Mouse (Mus musculus): ENCODE measurements around the gene Cul7. TPM values are rescaled to one million over a fixed set of nuclear protein-coding genes. Genes with fewer than 3 reads are reported as not detected.

Gene Cul7
- polyA plus RNA-seq, 1 experiment from 2014 or later, result 35.9 TPM

DNA sequence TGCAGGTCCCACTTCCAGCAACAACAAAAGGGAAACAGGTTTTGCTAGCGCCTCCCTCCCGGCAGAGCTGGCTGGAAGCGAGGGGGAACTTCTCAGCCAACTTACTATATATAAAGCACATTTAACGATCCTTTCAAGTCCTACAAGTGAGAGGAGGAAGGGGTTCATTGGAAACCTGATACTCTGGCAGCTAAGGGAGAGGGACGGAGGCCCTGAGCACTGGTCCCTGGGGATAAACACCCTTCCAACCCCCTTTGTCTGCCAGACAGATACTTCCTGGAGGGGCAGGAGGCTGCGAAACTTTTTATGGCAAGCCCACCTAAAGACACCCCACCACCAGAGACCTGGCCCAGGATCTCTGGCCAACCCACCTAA is 31.8 kb upstream of the Cul7 start:
- Histone ChIP-seq H3K4me2 (replicated peaks) (peak overlapping the region; percentile 24), H3K36me3 (no peaks in the 10 kb centered on the region), H3K27ac (replicated peaks) (peak overlapping the region; percentile 76), H3K27me3 (no peaks in the 10 kb centered on the region), H3K4me1 (peaks cover 61% of the 10 kb centered on the region), H3K4me3 (no peak overlapping the region), H3K9me3 (no peaks in the 10 kb centered on the region), H3K9ac (replicated peaks) (0 out of 2 replicates have a peak overlapping the region, but pooled peaks have one; percentile 28)
- ATAC-seq (replicated peaks), result no peak
- WGBS, result 11% methylated on average over 6 of the region's 6 CpGs

DNA sequence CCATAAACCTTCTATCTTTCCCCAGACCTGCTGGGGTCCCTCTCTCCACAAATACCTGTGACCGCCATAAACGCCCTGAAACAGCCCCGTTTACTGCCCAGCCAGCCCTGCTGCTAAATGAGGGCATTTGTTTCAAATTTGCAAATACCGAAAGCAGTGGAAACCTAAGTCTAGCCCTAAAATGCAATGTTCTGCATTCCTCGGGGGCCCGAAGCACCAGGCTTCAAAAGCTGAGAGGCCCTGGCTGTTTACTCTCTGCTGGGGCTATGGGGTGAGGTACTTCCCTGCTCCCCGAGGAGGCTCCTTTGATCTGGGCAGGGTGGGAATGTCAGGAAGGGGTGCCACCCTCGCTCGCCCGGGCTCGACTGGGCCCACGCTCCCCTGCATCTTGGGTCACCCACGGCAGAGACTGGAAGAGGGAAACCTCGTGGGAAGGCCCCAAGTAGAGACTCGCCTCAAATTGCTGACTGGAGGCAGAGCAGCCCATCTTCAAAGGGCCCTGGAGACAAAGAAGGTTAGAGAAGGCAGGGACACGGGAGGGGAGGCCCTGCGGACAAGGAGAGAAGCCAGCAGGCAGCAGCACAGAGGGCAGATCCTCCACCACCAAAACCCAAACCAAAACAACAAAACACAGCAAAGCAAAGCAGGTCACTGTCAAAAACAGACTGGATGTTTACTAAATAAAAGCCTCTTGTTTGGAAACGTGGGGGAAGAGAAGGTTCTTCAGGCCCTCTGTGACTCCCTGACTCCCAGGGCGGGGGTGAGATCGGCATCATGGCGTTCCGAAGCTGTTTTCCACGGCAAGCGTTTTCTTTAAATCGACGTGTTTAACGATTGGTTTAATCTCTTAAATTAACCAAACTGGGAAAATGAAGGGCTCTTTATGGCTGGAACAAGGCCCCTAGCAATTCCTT is 31.1 kb upstream of the Cul7 start:
- Histone ChIP-seq H3K36me3 (no peaks in the 10 kb centered on the region), H3K27me3 (no peaks in the 10 kb centered on the region), H3K4me2 (replicated peaks) (peak overlapping the region; percentile 24), H3K4me3 (no peak overlapping the region), H3K4me1 (peaks cover 61% of the 10 kb centered on the region), H3K9ac (replicated peaks) (peak overlapping the region; percentile 28), H3K27ac (replicated peaks) (peak overlapping the region; percentile 76), H3K9me3 (no peaks in the 10 kb centered on the region)
- WGBS, result 8% methylated on average over 27 of the region's 27 CpGs
- ATAC-seq (replicated peaks), result peak; percentile 38; the same call in 1 of the 2 replicates

DNA sequence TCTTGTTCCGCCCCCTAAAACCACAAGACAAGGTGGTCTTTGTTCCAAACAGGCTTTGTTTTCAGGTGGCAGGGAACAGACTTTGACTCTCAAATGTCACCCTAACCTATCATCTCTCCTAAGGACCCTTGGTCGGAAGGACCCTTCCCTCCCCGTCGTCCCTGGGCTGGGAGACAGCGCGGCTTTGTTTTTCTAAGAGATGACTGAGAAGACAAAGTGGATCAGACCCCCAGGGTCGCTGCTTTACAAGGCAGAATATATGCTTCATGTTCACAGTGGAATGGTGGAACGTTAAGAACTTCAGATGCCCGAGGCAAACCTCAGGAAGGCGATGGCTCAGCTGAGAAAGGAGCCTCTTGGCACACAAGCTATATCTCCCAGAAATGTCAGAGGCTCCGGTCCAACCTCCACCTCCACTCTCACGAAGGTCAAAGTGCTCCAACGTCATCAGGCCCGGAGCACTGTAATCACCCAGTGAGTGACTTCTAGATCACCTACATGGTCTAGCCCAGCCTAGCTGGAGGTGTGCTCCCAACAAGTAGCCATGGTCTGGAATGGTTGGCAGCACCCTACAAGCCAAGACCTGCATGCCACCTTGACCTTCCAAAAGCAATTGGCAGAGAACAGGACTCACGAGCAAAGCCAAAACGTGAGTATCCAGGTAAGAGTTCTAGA is 30.3 kb upstream of the Cul7 start:
- Histone ChIP-seq H3K4me3 (no peak overlapping the region), H3K4me1 (peaks cover 67% of the 10 kb centered on the region), H3K36me3 (no peaks in the 10 kb centered on the region), H3K27ac (replicated peaks) (peak overlapping the region; percentile 76; the same call in 1 of the 2 replicates), H3K9ac (replicated peaks) (0 out of 2 replicates have a peak overlapping the region, but pooled peaks have one; percentile 28), H3K4me2 (replicated peaks) (peak overlapping the region; percentile 24; the same call in 1 of the 2 replicates), H3K27me3 (no peaks in the 10 kb centered on the region), H3K9me3 (no peaks in the 10 kb centered on the region)
- 30% methylated on average over 16 of the region's 16 CpGs for WGBS
- ATAC-seq (replicated peaks), result no peak

DNA sequence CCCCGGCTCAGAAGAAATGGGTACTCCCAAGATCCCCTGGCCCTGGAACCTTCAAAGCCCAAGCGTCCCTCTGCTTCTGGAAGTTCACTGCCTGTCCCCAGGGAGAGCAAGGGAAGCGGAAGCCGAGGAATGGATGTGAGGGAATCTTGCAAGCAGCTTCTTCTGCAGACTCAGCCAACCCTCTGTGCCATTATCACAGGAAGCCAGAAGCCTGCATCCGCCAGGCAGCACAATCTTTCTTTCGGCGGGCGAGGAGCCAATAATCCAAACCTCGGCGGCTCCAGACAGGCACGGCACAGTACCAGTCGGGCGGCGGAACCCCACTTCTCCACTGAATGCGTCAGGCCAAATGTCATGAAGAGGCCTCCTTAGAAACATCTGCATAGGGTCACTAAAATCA is 28.8 kb upstream of the Cul7 start:
- Histone ChIP-seq H3K27ac (replicated peaks) (peak overlapping the region; percentile 64), H3K36me3 (no peaks in the 10 kb centered on the region), H3K9me3 (no peaks in the 10 kb centered on the region), H3K4me3 (no peak overlapping the region), H3K27me3 (no peaks in the 10 kb centered on the region), H3K4me1 (peaks cover 72% of the 10 kb centered on the region), H3K4me2 (replicated peaks) (0 out of 2 replicates have a peak overlapping the region, but pooled peaks have one; percentile 4), H3K9ac (replicated peaks) (no peak overlapping the region)
- ATAC-seq (replicated peaks), result no peak; the same call in 1 of the 2 replicates
- 53% methylated on average over 15 of the region's 15 CpGs for WGBS

DNA sequence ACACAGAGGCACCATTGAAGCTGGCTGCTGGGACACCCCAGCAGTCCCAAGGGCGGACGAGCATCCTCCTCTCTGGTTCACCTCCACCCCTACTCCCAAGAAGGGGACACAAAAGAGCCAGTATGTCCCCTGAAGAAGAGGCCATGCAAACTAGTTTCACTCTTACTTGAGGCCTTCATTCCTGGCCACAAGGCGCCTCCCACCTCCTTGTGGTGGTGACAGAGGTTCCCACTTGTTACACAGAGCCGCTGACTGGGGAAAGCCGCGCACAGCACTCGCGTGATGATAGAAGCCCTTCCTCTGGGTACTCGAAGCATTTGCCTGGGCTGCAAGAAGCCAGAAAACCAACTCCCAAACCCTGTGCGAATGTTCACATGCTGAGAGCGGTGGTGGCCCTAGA is 27.9 kb upstream of the Cul7 start:
- Histone ChIP-seq H3K27ac (replicated peaks) (no peak overlapping the region), H3K9me3 (no peaks in the 10 kb centered on the region), H3K4me2 (replicated peaks) (no peak overlapping the region), H3K4me1 (peaks cover 77% of the 10 kb centered on the region), H3K4me3 (no peak overlapping the region), H3K27me3 (no peaks in the 10 kb centered on the region), H3K36me3 (no peaks in the 10 kb centered on the region), H3K9ac (replicated peaks) (no peak overlapping the region)
- 86% methylated on average over 11 of the region's 11 CpGs for WGBS
- ATAC-seq (replicated peaks), result no peak

DNA sequence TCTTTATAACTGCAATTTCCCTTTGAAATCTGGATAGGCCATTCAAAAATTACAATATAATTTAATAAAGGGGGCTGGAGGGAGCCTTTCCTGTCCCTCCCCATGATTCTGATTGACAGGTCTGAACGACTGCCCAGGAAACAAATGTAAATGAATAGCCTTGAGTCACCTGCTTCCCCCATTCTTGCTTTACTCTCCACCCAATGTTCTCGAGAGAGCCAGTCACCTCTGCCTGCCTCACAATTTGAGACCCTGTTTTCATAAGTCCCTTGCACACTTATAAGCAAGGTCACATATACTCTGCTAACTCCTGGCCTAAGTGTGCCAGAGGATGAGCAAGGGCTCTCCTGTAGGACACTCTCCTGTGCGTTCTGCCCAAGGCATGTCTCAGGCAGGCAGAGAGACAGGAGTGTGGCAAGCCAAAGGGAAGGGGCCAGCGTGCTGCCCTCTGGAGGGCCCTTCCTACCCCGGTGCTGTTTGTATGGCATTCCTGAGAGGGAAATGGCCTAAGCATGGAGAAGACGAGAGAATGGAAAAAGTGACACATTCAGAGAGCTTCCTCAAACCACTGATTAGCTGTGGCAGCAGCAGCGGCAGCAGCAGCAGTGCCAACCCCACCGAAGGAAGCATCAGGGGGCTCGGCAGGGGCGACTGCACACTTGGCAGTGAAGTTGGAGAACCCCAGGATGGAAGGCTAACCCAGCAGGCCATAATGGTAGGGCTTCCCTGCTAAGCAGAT is 26.1 kb upstream of the Cul7 start:
- H3K9ac ChIP-seq (replicated peaks), result no peak overlapping the region
- 31% methylated on average over 10 of the region's 10 CpGs for WGBS
- no peak overlapping the region for H3K4me2 ChIP-seq (replicated peaks)

DNA sequence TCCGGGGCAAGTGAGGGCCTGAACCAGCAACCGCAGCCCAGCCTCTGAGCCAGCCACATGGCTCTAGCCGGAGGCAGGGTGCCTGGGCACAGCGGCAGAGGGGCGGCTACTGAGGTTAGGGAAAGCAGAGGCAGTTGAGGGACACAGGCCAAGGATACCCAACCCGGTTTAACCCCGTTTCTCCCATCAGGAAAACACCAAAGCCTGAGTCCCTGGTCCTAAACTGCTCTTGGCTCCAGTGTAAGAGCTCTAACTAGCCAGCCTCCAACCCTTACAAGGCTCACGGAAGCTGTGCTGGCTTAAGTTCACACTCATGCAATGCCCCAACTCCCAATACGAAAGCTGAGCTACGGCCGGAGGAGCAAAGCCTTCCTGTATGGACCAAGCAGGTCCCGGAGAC is 25.5 kb upstream of the Cul7 start:
- ATAC-seq (replicated peaks), result no peak
- WGBS, result 64% methylated on average over 12 of the region's 12 CpGs
- Histone ChIP-seq H3K36me3 (no peaks in the 10 kb centered on the region), H3K27ac (replicated peaks) (peak overlapping the region; percentile 39), H3K9me3 (no peaks in the 10 kb centered on the region), H3K4me3 (no peak overlapping the region), H3K4me2 (replicated peaks) (no peak overlapping the region), H3K4me1 (peaks cover 64% of the 10 kb centered on the region), H3K27me3 (no peaks in the 10 kb centered on the region), H3K9ac (replicated peaks) (no peak overlapping the region)

More for the DNA sequence above, 26.1 kb upstream of the Cul7 start:
- no peaks in the 10 kb centered on the region for H3K27me3 ChIP-seq
- peak overlapping the region; percentile 39 for H3K27ac ChIP-seq (replicated peaks)
- ATAC-seq (replicated peaks), result no peak
- no peak overlapping the region for H3K4me3 ChIP-seq
- no peaks in the 10 kb centered on the region for H3K36me3 ChIP-seq
- no peaks in the 10 kb centered on the region for H3K9me3 ChIP-seq
- H3K4me1 ChIP-seq, result peaks cover 69% of the 10 kb centered on the region

DNA sequence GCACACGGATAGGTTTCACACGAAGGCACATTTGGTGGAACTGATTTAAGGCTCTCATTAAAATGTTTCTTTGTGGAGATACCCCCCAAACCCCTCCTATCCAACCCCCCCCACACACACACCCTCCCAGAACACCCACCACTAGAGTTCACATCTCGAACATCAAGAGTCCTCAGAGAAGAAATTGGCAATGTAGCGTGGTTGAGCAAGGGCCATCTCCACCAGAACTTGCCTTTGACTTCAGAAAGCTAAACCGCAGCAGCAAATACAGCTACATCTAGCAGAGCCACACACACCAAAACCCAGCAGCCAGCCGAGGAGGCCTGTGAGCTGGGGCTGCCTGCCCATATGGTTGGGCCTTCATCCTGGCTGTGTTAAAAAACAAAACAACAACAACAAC is 22.7 kb upstream of the Cul7 start:
- WGBS, result 62% methylated on average over 6 of the region's 6 CpGs
- Histone ChIP-seq H3K27ac (replicated peaks) (no peak overlapping the region), H3K36me3 (peaks cover 6% of the 10 kb centered on the region; the same call in 1 of the 2 replicates), H3K4me2 (replicated peaks) (peak overlapping the region; percentile 78), H3K4me3 (peak overlapping the region; percentile 68), H3K4me1 (peaks cover 51% of the 10 kb centered on the region), H3K27me3 (no peaks in the 10 kb centered on the region), H3K9me3 (no peaks in the 10 kb centered on the region), H3K9ac (replicated peaks) (peak overlapping the region; percentile 85; the same call in 1 of the 2 replicates)
- ATAC-seq (replicated peaks), result no peak

DNA sequence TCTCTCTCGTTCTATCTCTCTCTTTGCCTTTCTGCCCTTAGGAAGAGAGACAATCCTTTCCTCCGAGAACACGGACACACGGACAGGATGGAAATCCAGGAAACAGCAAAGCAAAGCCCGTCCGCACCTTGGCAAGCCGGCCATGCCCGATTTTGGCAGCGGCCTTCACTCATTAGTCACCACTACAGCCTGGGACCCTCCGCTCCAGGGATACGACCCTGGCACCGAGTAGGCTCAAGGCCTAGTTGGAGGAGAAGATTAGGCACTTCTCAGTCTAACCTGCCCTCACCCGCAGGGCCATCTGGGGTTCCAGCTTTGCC is 21.7 kb upstream of the Cul7 start:
- Histone ChIP-seq H3K9me3 (no peaks in the 10 kb centered on the region), H3K9ac (replicated peaks) (peak overlapping the region; percentile 85), H3K36me3 (peaks cover 10% of the 10 kb centered on the region; the same call in 1 of the 2 replicates), H3K4me3 (peak overlapping the region; percentile 68), H3K27me3 (no peaks in the 10 kb centered on the region), H3K27ac (replicated peaks) (peak overlapping the region; percentile 89), H3K4me2 (replicated peaks) (peak overlapping the region; percentile 78), H3K4me1 (peaks cover 46% of the 10 kb centered on the region)
- 2% methylated on average over 13 of the region's 13 CpGs for WGBS
- ATAC-seq (replicated peaks), result peak; percentile 31

DNA sequence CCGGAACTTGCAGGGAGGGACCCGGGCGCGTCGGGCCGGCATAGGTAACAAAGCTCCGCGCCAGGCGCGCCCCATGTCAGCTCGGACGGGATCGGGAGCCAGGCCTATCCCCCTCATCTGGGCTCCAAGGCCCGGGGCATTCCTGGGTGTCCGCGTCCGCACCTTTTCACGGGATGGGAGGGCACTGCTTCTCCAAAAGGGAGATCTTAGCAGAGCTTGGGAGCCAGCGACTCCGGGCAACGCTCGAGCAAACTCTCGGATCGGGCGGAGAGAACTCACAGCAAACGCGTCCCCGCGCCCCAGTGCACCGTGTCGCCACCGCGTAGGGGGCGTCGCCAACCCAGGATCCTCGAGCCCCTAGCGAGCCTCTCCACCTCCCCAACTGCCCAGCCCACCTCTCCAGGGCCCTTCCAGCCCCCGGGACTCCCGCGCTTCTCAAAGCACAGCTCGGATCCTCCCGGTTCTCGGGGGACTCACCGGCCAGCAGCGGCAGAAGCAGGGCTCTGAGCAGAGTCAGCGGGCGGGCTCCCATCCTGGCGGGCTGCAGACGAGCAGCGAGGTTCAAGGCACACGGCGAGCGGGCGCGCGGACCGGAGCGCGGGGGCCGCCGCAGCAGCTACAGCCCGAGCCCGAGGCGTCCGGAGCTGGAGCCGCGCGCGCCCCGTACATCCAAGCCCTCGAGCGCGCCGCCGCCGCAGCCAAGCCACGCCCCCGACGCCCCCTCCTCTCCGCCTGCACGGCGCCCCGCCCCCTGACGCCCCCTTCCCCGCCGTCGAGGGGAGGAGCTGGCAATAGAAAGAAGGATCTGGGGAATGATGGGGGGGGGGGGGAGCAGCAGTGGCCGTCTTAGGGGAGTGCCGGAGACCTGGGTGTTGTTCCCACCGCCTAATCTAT is 21.1 kb upstream of the Cul7 start, which contains the start of gene Ptk7:
TSS of gene Ptk7 (minus strand) at position 714 of the 894 bp plus-strand sequence.
- H3K36me3 ChIP-seq, result peaks cover 10% of the 10 kb centered on the region; the same call in 1 of the 2 replicates
- peak; percentile 82 for ATAC-seq (replicated peaks)
- H3K9ac ChIP-seq (replicated peaks), result peak within 1 kb of the TSS; percentile 85
- H3K27me3 ChIP-seq, result no peaks in the 10 kb centered on the region
- under 1% methylated on average over 82 of the region's 90 CpGs for WGBS
- peaks cover 40% of the 10 kb centered on the region for H3K4me1 ChIP-seq
- peak within 1 kb of the TSS; percentile 89 for H3K27ac ChIP-seq (replicated peaks)
- H3K4me2 ChIP-seq (replicated peaks), result peak within 1 kb of the TSS; percentile 78
- no peaks in the 10 kb centered on the region for H3K9me3 ChIP-seq
- peak within 1 kb of the TSS; percentile 68 for H3K4me3 ChIP-seq
